Mouse (Mus musculus) 3T3-L1 (cell line): ENCODE results near the gene Crlf1.

Experiments used
- DNase-seq: peaks from one replicate; pipeline ENCODE4 v3.0.0-alpha.2; 2015; ENCODE audit warnings: low read depth, low spot score

Crlf1 gene

GRCm38 (mm10) chr8:70468733-70469132 lies 24.2 kb upstream of the Crlf1 start:
- DNase-seq = no peak

GRCm38 (mm10) chr8:70469295-70469916 lies 23.6 kb upstream of the Crlf1 start:
- DNase-seq = no peak

GRCm38 (mm10) chr8:70469938-70470337 lies 23.0 kb upstream of the Crlf1 start:
- DNase-seq = no peak

GRCm38 (mm10) chr8:70471856-70472255 lies 21.1 kb upstream of the Crlf1 start:
- DNase-seq = no peak

- peak; percentile 100 for DNase-seq
Measured at GRCm38 (mm10) chr8:70476333-70477268, 16.4 kb upstream of the Crlf1 start, which contains the start of gene Klhl26. Klhl26 (minus strand) TSS chr8:70476968.

- peak; percentile 86 for DNase-seq
Measured at GRCm38 (mm10) chr8:70477269-70477982, 15.5 kb upstream of the Crlf1 start.

GRCm38 (mm10) chr8:70481908-70482307 lies 11.1 kb upstream of the Crlf1 start:
- DNase-seq = no peak

- no peak for DNase-seq
Measured at GRCm38 (mm10) chr8:70482943-70483342, 10.0 kb upstream of the Crlf1 start.

- DNase-seq = no peak
Measured at GRCm38 (mm10) chr8:70486191-70486681, 6.7 kb upstream of the Crlf1 start.

GRCm38 (mm10) chr8:70486941-70487520 lies 5.9 kb upstream of the Crlf1 start, which contains the start of gene Tmem59l:
Tmem59l (minus strand) TSS chr8:70487358.
- DNase-seq = no peak

- no peak for DNase-seq
Measured at GRCm38 (mm10) chr8:70487993-70488796, 4.8 kb upstream of the Crlf1 start.

- no peak for DNase-seq
Measured at GRCm38 (mm10) chr8:70488931-70489470, 4.0 kb upstream of the Crlf1 start.

- no peak for DNase-seq
Measured at GRCm38 (mm10) chr8:70489576-70489975, 3.4 kb upstream of the Crlf1 start.

GRCm38 (mm10) chr8:70490061-70490879 lies 2.7 kb upstream of the Crlf1 start:
- DNase-seq = no peak

- no peak for DNase-seq
Measured at GRCm38 (mm10) chr8:70490880-70491495, 2.0 kb upstream of the Crlf1 start.

- no peak for DNase-seq
Measured at GRCm38 (mm10) chr8:70493692-70494415, 896 bp downstream of the Crlf1 start.

- no peak for DNase-seq
Measured at GRCm38 (mm10) chr8:70494416-70494945, 1.5 kb downstream of the Crlf1 start.
